Mouse (Mus musculus) large intestine, adult 2 months (tissue): ENCODE measurements at regions not wholly inside any gene's neighbourhood (a gene's known extent, or its start where the extent isn't known, plus 50 kb on each side); places are given as distances from the start of the nearest gene placed in this dataset.

Experiments
- DNase-seq: peaks from one replicate; pipeline ENCODE4 v3.0.0-alpha.2; 2012; ENCODE audit warnings: low read depth, low spot score
- WGBS: fragments of 180-500 bp; shearing (Covaris S2); methylation state at CpG from one replicate; pipeline ENCODE4 v1.1.7; 2018; 5-methylcytosine and 5-hydroxymethylcytosine counted together

DNA sequence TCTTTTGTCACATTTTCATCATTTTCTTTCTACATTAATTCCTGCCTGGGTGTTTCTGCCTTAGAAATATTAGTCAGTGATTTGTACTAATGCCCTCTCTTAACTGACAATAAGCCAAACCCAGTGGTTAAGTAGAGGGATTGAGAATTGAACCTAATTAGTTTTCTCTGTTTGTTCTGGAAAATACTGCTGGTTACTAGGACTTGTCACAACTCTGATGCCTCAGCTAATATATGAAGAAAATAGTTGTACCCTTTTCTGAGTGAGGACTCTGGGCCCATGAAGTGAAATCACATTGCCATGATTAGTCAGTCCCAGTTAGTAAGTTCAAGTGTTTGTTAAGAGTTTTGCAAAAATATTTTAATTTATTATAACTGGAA, 444.4 kb upstream of the Sel1l start:
- DNase-seq, result no peak

GRCm38 (mm10) chr12:92292460-92293340, 443.7 kb upstream of the Sel1l start:
- DNase-seq, result no peak
- 49% methylated on average over 11 of the region's 11 CpGs for WGBS

GRCm38 (mm10) chr12:92291490-92291889, 442.5 kb upstream of the Sel1l start:
- 89% methylated on average over 1 of the region's 1 CpGs for WGBS
- no peak for DNase-seq

- no peak for DNase-seq
- WGBS, result 93% methylated on average over 5 of the region's 5 CpGs
Measured at GRCm38 (mm10) chr12:92285511-92285910, 436.6 kb upstream of the Sel1l start.

DNA sequence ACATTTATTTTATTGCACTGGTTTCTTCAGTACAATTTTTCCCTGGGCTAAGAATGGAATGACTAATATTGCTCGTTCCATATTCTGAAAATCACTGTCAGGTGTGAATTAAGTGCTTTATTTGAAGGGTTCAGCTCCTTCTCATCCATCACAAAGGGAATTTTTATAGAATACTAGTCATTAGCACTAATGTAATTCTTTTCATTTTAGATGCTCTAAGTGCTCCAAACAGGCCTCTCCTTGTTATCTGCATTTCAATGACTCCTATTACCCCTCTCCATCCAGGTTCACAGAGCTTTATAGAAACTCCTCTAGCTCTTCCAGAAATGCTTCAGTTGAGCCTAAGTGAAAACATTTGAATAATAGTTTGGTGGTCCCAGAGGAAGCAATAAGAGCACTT, 431.5 kb upstream of the Sel1l start:
- 48% methylated on average over 1 of the region's 1 CpGs for WGBS
- DNase-seq, result no peak

DNA sequence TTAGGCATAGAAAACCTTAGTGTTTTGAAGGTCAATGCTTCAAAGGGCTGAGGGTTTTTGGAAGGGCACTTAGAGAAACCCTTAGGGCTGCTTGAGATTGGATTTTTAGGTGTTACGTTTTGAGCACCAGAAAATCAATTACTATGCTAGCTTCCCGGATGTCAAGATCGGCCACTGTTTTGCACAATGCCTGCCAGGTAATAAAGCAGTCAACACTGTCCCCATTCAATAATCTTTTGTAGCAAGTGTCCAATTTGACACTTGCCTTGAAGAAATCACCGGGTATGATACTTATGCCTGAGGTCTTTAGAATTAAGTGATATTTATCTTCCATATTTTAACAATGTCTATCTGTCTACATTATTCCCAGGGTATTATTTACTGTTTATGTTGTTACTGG, 403.0 kb upstream of the Sel1l start:
- 77% methylated on average over 4 of the region's 4 CpGs for WGBS
- DNase-seq, result no peak

GRCm38 (mm10) chr12:92246790-92247451, 398.0 kb upstream of the Sel1l start:
- DNase-seq, result no peak
- 49% methylated on average over 6 of the region's 6 CpGs for WGBS

DNA sequence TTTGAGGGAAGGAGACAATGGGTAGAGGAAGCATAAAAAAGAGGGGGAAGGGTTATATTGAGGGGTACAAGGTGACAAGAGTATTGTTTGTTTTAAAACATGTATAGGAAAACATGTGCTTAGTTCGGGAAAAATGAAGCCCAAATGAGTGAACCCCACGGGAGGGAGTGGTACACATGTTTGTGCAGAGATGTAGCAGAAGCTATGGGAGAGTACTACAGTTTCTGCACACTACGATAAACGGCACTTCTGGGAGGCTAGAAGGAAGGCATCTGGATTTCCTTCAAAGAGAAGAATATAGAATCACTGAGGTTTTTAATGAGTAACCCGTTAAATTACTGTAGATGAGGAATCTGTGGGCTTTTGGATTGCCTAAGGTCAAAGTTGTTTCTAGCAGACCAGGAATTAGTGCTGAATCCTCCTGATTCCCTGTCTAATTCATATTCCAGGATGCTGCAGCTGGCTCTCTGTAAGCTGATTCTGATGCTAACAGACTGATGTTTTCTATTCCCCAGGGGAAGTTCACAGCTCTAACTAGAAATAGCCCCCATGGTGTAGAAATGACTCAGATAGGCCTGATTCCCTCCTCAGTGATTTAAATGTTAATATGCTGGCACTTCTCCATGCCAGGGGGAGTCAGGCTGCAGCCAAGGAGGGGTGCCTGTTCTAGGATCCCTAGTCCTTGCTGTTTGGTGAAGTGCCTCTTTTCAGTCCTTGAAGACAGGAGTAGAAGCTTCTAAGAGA, 391.2 kb upstream of the Sel1l start:
- 53% methylated on average over 5 of the region's 5 CpGs for WGBS
- no peak for DNase-seq

- WGBS, result 64% methylated on average over 3 of the region's 3 CpGs
- no peak for DNase-seq
Measured at GRCm38 (mm10) chr12:92233650-92234408, 384.9 kb upstream of the Sel1l start.

- DNase-seq, result no peak
- WGBS, result 85% methylated on average over 4 of the region's 4 CpGs
Measured at GRCm38 (mm10) chr12:92228585-92228984, 379.6 kb upstream of the Sel1l start.

- DNase-seq, result no peak
- whole genome bisulfite sequencing, result 92% methylated on average over 4 of the region's 4 CpGs
Measured at GRCm38 (mm10) chr12:92203351-92203750, 354.4 kb upstream of the Sel1l start.

GRCm38 (mm10) chr12:92200602-92201001, 351.6 kb upstream of the Sel1l start:
- DNase-seq, result no peak
- WGBS, result 35% methylated on average over 1 of the region's 1 CpGs

DNA sequence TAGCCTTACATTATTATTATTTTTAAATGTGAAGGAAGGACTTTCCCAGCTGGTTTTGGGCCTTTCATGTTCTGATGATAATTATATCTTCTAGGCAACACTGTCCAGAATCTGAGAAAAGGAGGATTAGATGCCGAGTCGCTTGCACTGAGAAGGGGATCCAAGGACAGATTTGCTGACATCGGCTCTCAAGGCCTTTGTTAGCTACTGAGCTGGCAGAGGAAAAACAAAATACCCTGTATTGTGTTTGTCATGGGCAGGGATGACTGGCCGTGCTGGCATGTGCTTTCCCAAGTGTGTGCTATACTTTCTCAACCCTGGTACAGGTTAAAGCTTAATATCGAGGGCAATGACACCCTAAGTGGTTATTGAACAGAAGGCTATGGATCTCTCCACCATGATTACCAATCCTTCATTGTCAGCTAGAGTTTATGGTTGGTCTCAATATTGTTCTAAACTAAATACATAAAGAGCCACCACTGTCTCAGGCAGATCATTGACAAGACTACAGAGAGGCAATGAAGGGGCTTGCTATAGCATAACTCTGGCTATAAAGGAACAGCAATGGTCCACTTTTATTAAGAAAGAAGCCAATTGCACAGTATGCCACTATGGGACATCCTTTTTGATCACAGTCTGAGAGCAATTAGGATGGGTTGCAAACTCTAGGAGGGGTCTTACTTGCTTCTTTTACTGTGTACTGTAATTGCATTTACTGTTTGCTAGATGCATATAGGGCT, 350.0 kb upstream of the Sel1l start:
- DNase-seq, result no peak
- 77% methylated on average over 5 of the region's 5 CpGs for WGBS

GRCm38 (mm10) chr12:92193934-92194685, 345.2 kb upstream of the Sel1l start:
- 45% methylated on average over 6 of the region's 6 CpGs for WGBS
- no peak for DNase-seq

DNA sequence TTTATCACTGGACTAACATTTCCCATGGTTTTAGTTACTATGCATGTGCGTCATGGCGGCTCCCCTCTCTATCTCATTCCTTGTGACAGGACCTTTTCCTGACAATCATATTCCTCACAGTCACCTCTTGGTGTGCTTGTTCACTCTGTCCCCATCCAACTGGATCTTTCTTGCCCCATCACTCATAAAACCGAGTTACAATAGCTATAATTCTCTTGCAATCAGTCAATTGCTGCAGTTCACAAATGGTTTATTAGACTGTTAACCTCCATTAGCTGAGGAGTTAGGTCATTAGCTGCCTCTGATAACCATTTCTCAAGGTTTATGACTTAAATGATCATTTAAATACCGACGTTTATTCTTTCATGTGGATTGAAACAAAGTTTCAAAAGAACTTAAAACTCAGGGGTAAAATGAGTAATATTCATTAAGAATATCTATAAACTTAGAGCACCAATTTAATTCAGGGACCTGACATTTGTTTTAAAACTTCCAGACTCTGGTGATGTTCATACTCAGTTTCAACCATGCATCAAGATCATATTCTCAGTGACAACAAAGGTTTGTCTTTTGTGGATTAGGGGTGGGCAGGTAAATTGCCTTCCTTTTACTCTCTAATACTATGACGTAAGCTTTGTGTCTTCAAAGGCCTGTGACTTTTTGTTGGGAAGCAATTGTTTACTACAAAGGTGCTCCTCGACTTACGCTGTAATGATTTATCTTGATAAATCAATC, 344.4 kb upstream of the Sel1l start:
- DNase-seq, result no peak
- WGBS, result 59% methylated on average over 8 of the region's 8 CpGs

GRCm38 (mm10) chr12:92189022-92189421, 340.1 kb upstream of the Sel1l start:
- DNase-seq, result no peak

- DNase-seq, result no peak
Measured at GRCm38 (mm10) chr12:92187133-92187482, 338.2 kb upstream of the Sel1l start.

More at GRCm38 (mm10) chr12:92187133-92187482, 338.2 kb upstream of the Sel1l start:
- 62% methylated on average over 2 of the region's 2 CpGs for WGBS
